Mouse (Mus musculus): ENCODE results near the gene Garnl3. TPM values are rescaled to one million over a fixed set of nuclear protein-coding genes. Genes with fewer than 3 reads are reported as not detected.

Garnl3 gene
- polyA plus RNA-seq, 1 experiment = 17.9 TPM

DNA sequence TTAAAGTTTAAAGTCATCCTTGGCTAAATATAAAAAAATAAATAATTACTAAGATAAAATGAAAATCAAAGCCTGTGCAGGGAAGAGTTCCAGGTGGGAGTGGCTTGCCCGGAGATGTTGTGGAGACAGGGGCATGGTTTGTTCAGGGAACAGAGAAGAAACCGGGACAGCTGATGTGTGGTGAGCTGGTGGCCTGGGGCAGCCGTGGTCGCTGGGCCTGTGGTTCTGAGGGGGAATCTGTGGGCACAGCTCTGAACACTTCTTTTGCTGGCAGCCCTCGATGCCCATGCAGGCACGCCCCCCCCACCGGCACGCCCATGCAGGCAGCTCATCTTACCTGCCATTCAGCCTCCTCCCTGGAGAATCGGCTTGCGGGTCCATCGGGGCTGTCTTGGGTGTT, 184.0 kb downstream of the Garnl3 start:
- Histone ChIP-seq H3K27ac (replicated peaks; ENCODE audit: low read depth, low read length) (no peak overlapping the region), H3K4me1 (ENCODE audit: control insufficient read depth, insufficient read depth, insufficient read length, low read length) (no peaks in the 10 kb centered on the region), H3K4me3 (ENCODE audit: insufficient read depth, low read depth, low read length) (no peak overlapping the region)

DNA sequence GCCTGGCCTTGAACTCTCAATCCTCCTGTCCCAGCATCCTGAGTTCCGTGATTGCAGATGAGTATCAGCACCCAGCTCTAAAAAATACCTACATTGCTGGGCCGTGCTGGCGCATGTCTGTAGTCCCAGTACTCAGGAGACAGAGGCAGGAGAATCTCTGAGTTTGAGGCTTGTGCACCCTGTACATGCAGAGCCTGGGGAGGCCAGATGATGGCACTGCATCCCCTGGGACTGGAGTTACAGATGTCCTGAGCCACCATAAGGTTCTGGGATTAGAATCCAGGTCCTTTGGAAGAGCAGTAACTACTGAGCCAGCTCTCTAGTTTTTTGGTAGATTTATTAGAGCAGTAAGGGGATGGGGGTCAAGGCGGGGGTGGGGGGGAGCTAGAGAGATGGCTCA, 191.0 kb downstream of the Garnl3 start:
- no peaks in the 10 kb centered on the region for H3K4me1 ChIP-seq (ENCODE audit: control insufficient read depth, insufficient read depth, insufficient read length, low read length)
- H3K27ac ChIP-seq (replicated peaks; ENCODE audit: low read depth, low read length) = no peak overlapping the region
- H3K4me3 ChIP-seq (ENCODE audit: insufficient read depth, low read depth, low read length) = no peak overlapping the region

GRCm38 (mm10) chr2:32939418-32939817, 192.0 kb downstream of the Garnl3 start:
- no peak overlapping the region for H3K4me3 ChIP-seq (ENCODE audit: insufficient read depth, low read depth, low read length)
- H3K27ac ChIP-seq (replicated peaks; ENCODE audit: low read depth, low read length) = no peak overlapping the region
- H3K4me1 ChIP-seq (ENCODE audit: control insufficient read depth, insufficient read depth, insufficient read length, low read length) = no peaks in the 10 kb centered on the region

GRCm38 (mm10) chr2:32938741-32939140, 192.7 kb downstream of the Garnl3 start:
- no peak overlapping the region for H3K27ac ChIP-seq (replicated peaks; ENCODE audit: low read depth, low read length)
- no peak overlapping the region for H3K4me3 ChIP-seq (ENCODE audit: insufficient read depth, low read depth, low read length)
- H3K4me1 ChIP-seq (ENCODE audit: control insufficient read depth, insufficient read depth, insufficient read length, low read length) = no peaks in the 10 kb centered on the region

Other genes starting within 250 kb of the Garnl3 start
- 5.8 and 7.5 TPM in 2 replicates for gene Rpl12, start 170.1 kb downstream of the Garnl3 start, polyA plus RNA-seq (2012; ENCODE audit: insufficient read depth, insufficient read length, missing spikeins)
- gene Lrsam1, start 170.0 kb downstream of the Garnl3 start, polyA plus RNA-seq (2012; ENCODE audit: insufficient read depth, insufficient read length, missing spikeins) = 6.6 and 13.1 TPM in 2 replicates
- 13.1 and 15.2 TPM in 2 replicates for gene Slc2a8, start 149.6 kb downstream of the Garnl3 start, polyA plus RNA-seq (2012; ENCODE audit: insufficient read depth, insufficient read length, missing spikeins)
- 32.8 and 34.1 TPM in 2 replicates for gene Angptl2, start 84.4 kb upstream of the Garnl3 start, polyA plus RNA-seq (2012; ENCODE audit: insufficient read depth, insufficient read length, missing spikeins)
- gene Ralgps1, start 239.8 kb upstream of the Garnl3 start, polyA plus RNA-seq (2012; ENCODE audit: insufficient read depth, insufficient read length, missing spikeins) = 1.1 and 1.5 TPM in 2 replicates